Mouse (Mus musculus) pancreas, adult 10 weeks (tissue): ENCODE data around the gene Mras. TPM values are rescaled to one million over a fixed set of nuclear protein-coding genes. Genes with fewer than 3 reads are reported as not detected.

Experiments used
- polyA plus RNA-seq: library from polyadenylated mRNA; stranded (reverse); fragments of 350-450 nt; fragmentation: Illumina TruSeq; extraction: RNeasy Lipid Tissue Mini Kit (QIAGEN cat#74804); gene quantifications from one replicate; pipeline ENCODE4 v1.2.3, GENCODE M21; 2015; ENCODE audit warnings: low read depth, low replicate concordance; ENCODE audit not compliant: insufficient read depth

Mras gene
- 4.2 TPM for polyA plus RNA-seq

DNA sequence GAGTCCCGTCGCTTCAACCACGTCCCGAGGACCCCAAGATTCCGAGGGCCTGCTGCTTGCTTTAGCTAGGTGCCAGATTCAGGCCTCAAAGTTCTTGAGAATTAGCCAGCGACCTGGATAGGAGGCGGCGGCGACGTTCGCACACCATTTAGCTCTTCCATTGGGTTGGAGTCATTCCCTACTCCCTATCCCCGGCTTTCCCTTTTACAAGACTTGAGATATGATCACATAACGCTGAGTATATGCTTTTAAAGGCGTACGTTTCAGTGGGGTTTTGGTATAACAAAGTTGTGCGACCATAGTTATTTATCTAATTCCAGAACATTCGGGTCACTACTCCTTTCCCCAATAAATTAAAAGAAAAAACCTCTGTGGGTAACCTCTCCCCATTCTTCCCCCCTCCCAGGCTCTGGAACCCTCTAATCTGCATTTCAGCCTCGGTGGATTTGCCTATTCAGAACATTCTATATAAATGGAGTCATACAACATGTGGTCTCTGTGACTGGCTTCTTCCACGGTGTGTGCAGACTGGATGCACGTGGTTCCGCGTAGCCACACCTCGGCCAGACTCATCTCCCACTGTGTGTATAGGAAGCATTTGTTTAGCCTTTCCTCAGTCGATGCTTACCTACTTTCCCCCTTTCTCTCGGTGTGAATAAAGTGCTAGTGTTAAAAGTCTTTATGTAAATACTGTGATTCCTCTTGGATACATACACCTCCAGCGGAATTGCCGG is at the start of gene Mras:
Gene Mras (minus strand): TSS at position 351 of the 734 bp plus-strand sequence.

DNA sequence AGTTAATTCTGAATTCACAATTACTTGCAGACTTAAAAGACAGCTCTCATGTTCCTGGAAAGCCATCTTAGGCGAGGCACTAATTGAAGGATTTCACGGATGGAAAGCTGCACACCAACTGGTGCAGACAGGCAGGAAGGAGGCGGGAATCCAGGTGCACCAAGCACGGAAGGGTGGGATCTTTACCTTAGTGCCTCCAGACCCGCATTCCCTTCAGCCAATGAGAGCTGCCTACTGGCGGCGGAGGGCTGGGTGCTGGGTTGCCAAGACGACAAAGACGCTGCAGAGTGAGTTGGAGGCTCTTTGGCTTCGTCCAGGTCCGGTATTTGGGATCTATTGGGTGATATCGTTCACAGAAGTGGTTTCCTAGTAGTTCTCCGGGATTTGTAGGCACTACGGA is 14.0 kb upstream of the Mras start, which contains the start of gene Nme9:
Gene Nme9 (plus strand): TSS at position 315 of the 400 bp plus-strand sequence.

DNA sequence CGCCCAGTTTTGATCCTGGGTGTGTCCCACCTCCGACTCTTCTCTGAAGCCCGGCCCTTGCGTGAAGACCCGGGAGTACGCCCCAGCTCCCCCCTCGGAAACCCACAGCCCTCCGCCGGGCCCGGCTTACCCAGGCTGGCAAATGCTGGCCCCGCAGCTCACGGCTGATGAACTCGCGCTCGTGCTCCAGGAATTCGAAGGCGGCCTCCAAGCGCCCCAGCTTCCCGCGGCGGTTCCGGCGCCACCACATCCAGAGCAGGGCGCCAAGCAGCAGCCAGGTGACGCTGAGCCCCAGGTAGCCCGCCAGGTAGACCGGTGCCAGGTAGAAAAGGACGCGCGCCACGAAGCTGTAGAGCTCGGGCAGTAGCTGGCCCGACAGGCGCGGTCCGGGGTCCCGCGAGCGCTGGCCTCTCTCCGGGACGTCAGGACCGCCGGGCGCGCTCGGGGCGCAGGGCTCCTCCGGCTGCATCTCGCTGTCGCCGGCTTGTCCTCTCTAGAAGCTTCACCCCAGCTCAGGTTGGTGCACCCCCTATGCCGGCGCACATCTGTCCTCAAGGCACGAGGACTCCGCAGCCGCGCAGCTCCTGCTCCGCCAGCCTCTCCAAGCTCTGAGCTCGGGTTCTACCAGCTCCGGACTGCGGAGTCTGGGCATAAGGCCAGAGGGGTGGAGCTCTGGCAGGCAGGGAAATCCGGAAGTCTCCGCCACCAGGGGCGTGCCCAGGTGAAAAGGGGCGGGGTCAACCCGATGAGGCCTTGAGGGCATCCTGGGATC is 79.1 kb downstream of the Mras start, which contains the start of gene Esyt3:
Gene Esyt3 (minus strand): TSS at position 637 of the 772 bp plus-strand sequence.

Other genes starting within 250 kb of the Mras start
- not detected for gene Faiml, start 200.1 kb downstream of the Mras start, polyA plus RNA-seq
- 5.8 TPM for gene Cep70, start 194.0 kb downstream of the Mras start, polyA plus RNA-seq
- 1.0 TPM for gene Esyt3, start 78.8 kb downstream of the Mras start, polyA plus RNA-seq
- not detected for gene Nme9, start 14.1 kb upstream of the Mras start, polyA plus RNA-seq
- gene Armc8, start 131.5 kb upstream of the Mras start, polyA plus RNA-seq, result 4.0 TPM
- 5.1 TPM for gene Dbr1, start 138.4 kb upstream of the Mras start, polyA plus RNA-seq
- not detected for gene A4gnt, start 175.1 kb upstream of the Mras start, polyA plus RNA-seq
- gene Dzip1l, start 192.1 kb upstream of the Mras start, polyA plus RNA-seq, result 1.4 TPM